Mouse (Mus musculus): ENCODE measurements around the gene Clec4b1. TPM values are rescaled to one million over a fixed set of nuclear protein-coding genes. Genes with fewer than 3 reads are reported as not detected.

Clec4b1 gene
- 0.64 TPM for polyA plus RNA-seq (2014; fragmentation: Illumina TruSeq; extraction: RNeasy Lipid Tissue Mini Kit (QIAGEN cat#74804); ENCODE audit: low read depth, low replicate concordance)

GRCm38 (mm10) chr6:123049742-123050372 is at the start of gene Clec4b1:
Gene Clec4b1, plus strand, starts transcription at chr6:123049962.

GRCm38 (mm10) chr6:123106128-123106527 is 56.4 kb downstream of the Clec4b1 start, which contains the start of gene Clec4a2:
Gene Clec4a2, plus strand, starts transcription at chr6:123106428.

Other genes with a start within 250 kb of the Clec4b1 start
- gene Slc2a3, start 248.3 kb upstream of the Clec4b1 start, polyA plus RNA-seq (2014; fragmentation: Illumina TruSeq; extraction: RNeasy Lipid Tissue Mini Kit (QIAGEN cat#74804); ENCODE audit: low read depth, low replicate concordance): 481 TPM
- 2.1 TPM for gene Foxj2, start 230.0 kb upstream of the Clec4b1 start, polyA plus RNA-seq (2014; fragmentation: Illumina TruSeq; extraction: RNeasy Lipid Tissue Mini Kit (QIAGEN cat#74804); ENCODE audit: low read depth, low replicate concordance)
- 0.88 TPM for gene C3ar1, start 193.8 kb upstream of the Clec4b1 start, polyA plus RNA-seq (2014; fragmentation: Illumina TruSeq; extraction: RNeasy Lipid Tissue Mini Kit (QIAGEN cat#74804); ENCODE audit: low read depth, low replicate concordance)
- 18.8 TPM for gene Necap1, start 175.5 kb upstream of the Clec4b1 start, polyA plus RNA-seq (2014; fragmentation: Illumina TruSeq; extraction: RNeasy Lipid Tissue Mini Kit (QIAGEN cat#74804); ENCODE audit: low read depth, low replicate concordance)
- gene Clec4a1, start 128.1 kb upstream of the Clec4b1 start, polyA plus RNA-seq (2014; fragmentation: Illumina TruSeq; extraction: RNeasy Lipid Tissue Mini Kit (QIAGEN cat#74804); ENCODE audit: low read depth, low replicate concordance): 2.4 TPM
- gene Clec4a3, start 97.4 kb upstream of the Clec4b1 start, polyA plus RNA-seq (2014; fragmentation: Illumina TruSeq; extraction: RNeasy Lipid Tissue Mini Kit (QIAGEN cat#74804); ENCODE audit: low read depth, low replicate concordance): 2.5 TPM
- 0.91 TPM for gene Clec4a4, start 59.6 kb upstream of the Clec4b1 start, polyA plus RNA-seq (2014; fragmentation: Illumina TruSeq; extraction: RNeasy Lipid Tissue Mini Kit (QIAGEN cat#74804); ENCODE audit: low read depth, low replicate concordance)
- 11.9 TPM for gene Clec4a2, start 56.5 kb downstream of the Clec4b1 start, polyA plus RNA-seq (2014; fragmentation: Illumina TruSeq; extraction: RNeasy Lipid Tissue Mini Kit (QIAGEN cat#74804); ENCODE audit: low read depth, low replicate concordance)
- gene Clec4b2, start 122.9 kb downstream of the Clec4b1 start, polyA plus RNA-seq (2014; fragmentation: Illumina TruSeq; extraction: RNeasy Lipid Tissue Mini Kit (QIAGEN cat#74804); ENCODE audit: low read depth, low replicate concordance): not detected
- 4.0 TPM for gene Clec4n, start 179.9 kb downstream of the Clec4b1 start, polyA plus RNA-seq (2014; fragmentation: Illumina TruSeq; extraction: RNeasy Lipid Tissue Mini Kit (QIAGEN cat#74804); ENCODE audit: low read depth, low replicate concordance)
- not detected for gene Clec4d, start 212.1 kb downstream of the Clec4b1 start, polyA plus RNA-seq (2014; fragmentation: Illumina TruSeq; extraction: RNeasy Lipid Tissue Mini Kit (QIAGEN cat#74804); ENCODE audit: low read depth, low replicate concordance)
- gene Clec4e, start 239.9 kb downstream of the Clec4b1 start, polyA plus RNA-seq (2014; fragmentation: Illumina TruSeq; extraction: RNeasy Lipid Tissue Mini Kit (QIAGEN cat#74804); ENCODE audit: low read depth, low replicate concordance): not detected